Mouse (Mus musculus): Measurements from ENCODE around the gene Wnk2. TPM values are rescaled to one million over a fixed set of nuclear protein-coding genes. Genes with fewer than 3 reads are reported as not detected.

Gene Wnk2
- polyA plus RNA-seq, 1 experiment from 2014 or later: not detected

DNA sequence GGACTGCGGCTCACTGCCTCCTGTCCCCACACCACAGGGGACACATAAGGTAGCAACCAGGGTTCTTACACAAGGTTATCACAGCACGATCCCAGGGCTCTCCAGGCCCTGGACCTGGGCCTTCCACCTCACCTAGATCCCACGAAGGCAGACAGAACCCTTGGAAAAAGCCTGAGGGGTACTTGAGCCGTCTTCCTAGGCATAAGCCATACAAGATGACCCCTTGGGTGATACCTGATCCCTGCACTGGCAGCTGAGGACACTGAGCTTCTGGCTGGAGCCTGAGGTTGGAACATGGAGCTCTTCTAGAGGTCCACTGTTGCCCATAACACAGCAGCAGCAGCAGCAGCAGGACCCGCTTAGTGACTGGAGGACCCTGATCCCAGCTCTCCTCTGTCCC lies 5.4 kb downstream of the Wnk2 start:
- Histone ChIP-seq H3K79me2 (ENCODE audit: inconsistent target) (no peaks in the 10 kb centered on the region), H3K27ac (no peak overlapping the region), H3K4me3 (ENCODE audit: inconsistent target) (no peak overlapping the region), H3K36me3 (ENCODE audit: inconsistent target) (no peaks in the 10 kb centered on the region)
- 88% methylated on average over 5 of the region's 5 CpGs for WGBS (ENCODE audit: missing documents)

DNA sequence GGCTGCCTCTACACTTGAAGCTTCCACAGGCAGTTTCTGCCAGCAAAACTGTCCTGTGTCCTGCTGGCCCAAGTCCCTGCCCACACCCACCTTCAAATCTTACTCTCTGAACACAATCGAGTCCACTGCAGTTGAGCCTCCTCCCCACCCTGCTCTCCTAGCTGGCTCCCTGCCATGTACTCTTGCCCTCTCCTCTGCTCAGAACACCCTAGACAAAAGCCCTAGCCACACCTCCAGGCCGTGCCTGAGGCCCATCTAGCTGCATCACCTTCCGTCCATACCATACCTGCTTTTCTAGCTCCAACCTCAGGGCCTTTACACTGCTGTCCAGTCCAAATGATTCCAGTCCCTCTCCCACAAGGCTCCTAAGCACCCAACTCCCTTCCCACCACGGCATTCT lies 7.2 kb downstream of the Wnk2 start:
- Histone ChIP-seq H3K27ac (no peak overlapping the region), H3K79me2 (ENCODE audit: inconsistent target) (no peaks in the 10 kb centered on the region), H3K4me3 (ENCODE audit: inconsistent target) (no peak overlapping the region), H3K36me3 (ENCODE audit: inconsistent target) (no peaks in the 10 kb centered on the region)
- 75% methylated on average over 4 of the region's 4 CpGs for WGBS (ENCODE audit: missing documents)

DNA sequence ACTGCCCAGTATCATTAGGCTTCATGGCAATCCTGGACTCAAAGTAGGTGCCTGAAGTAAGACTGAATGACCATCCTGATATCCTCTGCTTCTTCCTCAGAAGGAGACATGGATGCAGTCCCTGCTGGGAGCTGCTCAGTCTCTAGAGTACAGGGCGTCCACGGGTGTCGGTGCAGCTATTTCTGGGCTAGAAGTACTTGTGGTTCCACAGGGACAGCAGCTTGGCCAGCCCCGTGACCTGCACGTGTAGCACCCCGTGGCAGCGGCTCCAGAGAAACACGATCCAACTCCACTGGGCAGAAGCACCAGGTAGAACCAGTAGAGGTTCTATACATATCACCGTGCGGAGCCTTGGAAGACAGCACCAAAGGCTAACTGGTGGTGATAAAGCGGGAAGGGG lies 13.3 kb downstream of the Wnk2 start:
- no peak overlapping the region for H3K4me3 ChIP-seq (ENCODE audit: inconsistent target)
- no peaks in the 10 kb centered on the region for H3K36me3 ChIP-seq (ENCODE audit: inconsistent target)
- 94% methylated on average over 11 of the region's 11 CpGs for WGBS (ENCODE audit: missing documents)
- no peaks in the 10 kb centered on the region for H3K79me2 ChIP-seq (ENCODE audit: inconsistent target)
- H3K27ac ChIP-seq: no peak overlapping the region

DNA sequence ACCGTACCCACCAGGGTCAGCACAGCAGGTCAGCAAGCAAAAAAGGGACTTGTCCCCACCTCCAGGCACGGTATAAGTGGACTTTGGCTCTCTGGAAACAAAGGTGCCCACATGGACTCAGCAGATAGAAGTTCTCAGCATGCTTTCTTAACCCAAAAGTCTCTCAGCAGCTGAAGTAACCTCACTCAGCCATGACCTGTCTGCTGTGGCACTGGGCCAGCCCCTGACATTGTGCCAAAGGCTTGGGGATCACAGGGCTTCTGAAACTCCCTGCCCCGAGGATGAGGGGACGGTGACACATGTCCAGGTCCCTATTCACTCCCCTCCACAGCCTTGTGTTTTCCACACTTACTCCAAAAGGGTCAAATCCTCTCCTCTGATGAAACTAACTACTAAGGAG lies 14.7 kb downstream of the Wnk2 start:
- WGBS (ENCODE audit: missing documents): 67% methylated on average over 4 of the region's 4 CpGs
- Histone ChIP-seq H3K4me3 (ENCODE audit: inconsistent target) (no peak overlapping the region), H3K79me2 (ENCODE audit: inconsistent target) (no peaks in the 10 kb centered on the region), H3K27ac (no peak overlapping the region), H3K36me3 (ENCODE audit: inconsistent target) (no peaks in the 10 kb centered on the region)

DNA sequence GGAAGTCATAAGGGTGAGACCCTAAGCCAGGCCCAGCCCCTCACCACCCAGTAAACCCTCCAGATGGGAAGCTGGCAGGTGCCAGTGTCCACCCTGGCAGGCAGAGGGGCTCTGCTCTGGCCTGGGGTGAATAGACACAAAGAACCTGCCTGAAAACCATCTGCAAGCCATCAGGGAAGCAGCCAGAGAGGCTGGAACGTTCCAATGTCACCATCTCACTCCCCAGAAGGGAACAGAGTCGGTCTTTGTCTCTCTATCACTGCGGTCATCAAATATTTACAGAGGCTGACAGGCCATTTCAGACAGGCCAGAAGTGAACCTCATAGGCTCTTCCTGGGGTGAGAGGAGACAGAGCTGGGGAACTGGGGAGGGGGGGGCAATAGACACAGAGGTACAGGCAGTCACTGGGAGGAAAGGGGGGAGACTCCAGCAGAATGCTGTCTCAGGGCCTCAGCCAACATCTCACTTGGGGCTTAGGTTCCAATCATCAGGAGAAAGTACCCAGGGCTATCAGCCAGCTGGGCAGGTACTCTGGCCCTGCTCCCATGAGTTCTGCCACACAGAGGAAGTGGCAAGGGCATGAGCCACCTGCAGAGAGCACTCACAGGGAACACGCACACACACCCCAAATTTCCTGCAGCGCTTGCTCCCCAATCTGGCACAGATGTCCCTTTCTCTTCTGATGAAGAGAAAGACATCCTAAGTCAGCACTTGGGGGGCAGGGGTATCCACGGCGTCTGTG lies 15.7 kb downstream of the Wnk2 start:
- Histone ChIP-seq H3K4me3 (ENCODE audit: inconsistent target) (no peak overlapping the region), H3K27ac (no peak overlapping the region), H3K79me2 (ENCODE audit: inconsistent target) (no peaks in the 10 kb centered on the region), H3K36me3 (ENCODE audit: inconsistent target) (no peaks in the 10 kb centered on the region)
- WGBS (ENCODE audit: missing documents): 65% methylated on average over 7 of the region's 7 CpGs

DNA sequence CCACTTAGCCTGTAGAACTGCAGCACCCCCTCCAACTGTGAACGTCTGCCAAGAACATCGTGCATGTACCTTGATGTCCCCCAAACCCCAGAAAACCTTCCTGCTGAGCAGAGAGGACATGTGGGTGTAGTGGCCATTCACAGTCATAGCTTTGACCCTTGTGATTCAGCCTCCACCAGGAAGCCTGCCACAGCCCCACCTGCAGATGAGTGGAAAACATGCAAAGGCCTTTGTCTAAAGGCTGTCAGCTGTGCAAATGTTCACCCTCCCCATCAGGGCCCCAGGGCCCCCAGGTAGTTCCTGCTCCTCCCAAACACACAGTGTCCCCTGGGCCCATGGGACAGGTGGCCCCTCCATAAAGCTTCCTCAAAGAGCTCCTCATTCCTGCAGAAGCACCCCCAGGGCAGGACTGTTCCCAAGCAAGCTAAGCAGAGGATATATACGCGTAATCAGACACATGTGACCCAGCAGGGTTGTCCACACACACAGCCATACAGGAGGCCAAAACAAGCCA lies 16.4 kb downstream of the Wnk2 start:
- H3K36me3 ChIP-seq (ENCODE audit: inconsistent target): no peaks in the 10 kb centered on the region
- no peak overlapping the region for H3K27ac ChIP-seq
- WGBS (ENCODE audit: missing documents): 87% methylated on average over 4 of the region's 4 CpGs
- H3K4me3 ChIP-seq (ENCODE audit: inconsistent target): no peak overlapping the region
- H3K79me2 ChIP-seq (ENCODE audit: inconsistent target): no peaks in the 10 kb centered on the region

DNA sequence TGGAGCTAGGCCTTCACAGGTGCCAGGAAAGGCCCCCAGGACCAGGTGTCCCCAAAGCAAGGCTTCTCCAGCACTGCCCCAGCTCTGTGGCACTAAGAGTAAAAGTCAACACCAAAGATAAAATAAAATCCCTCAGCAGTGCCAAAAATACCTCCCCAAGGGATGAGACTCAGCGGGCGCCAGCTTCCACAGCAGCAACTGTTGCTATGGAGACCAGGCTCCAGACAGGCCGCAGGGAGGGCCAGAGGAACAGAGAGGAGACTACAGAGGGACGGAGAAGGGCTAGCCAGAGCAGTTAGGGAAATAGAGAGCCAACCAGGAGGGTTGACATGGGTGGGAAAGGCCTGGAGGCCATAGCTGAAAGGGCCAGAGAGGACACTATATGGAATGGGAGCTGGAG lies 18.0 kb downstream of the Wnk2 start:
- H3K36me3 ChIP-seq (ENCODE audit: inconsistent target): no peaks in the 10 kb centered on the region
- no peak overlapping the region for H3K4me3 ChIP-seq (ENCODE audit: inconsistent target)

DNA sequence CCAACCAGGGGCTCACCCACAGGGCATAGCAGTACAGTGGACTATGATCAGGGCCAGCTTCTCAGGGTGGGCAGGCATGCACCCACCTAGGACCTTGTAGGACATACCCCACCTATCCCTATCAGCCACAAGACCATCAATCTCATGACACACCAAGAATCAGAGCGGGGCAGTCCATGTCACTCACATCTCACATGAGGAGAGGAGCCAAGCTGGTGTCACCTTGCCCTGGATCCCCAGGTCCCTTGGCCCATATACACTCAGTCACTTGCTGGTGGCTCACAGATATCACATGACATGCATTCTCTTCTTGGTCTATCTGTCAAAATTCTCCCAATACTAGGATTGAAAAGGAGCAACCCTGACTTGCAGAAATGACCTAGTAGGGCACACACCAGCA lies 18.7 kb downstream of the Wnk2 start:
- 83% methylated on average over 1 of the region's 1 CpGs for WGBS (ENCODE audit: missing documents)
- no peaks in the 10 kb centered on the region for H3K79me2 ChIP-seq (ENCODE audit: inconsistent target)
- no peak overlapping the region for H3K4me3 ChIP-seq (ENCODE audit: inconsistent target)
- H3K27ac ChIP-seq: no peak overlapping the region
- no peaks in the 10 kb centered on the region for H3K36me3 ChIP-seq (ENCODE audit: inconsistent target)

More for the DNA sequence above, 18.0 kb downstream of the Wnk2 start:
- 89% methylated on average over 4 of the region's 4 CpGs for WGBS (ENCODE audit: missing documents)
- no peak overlapping the region for H3K27ac ChIP-seq
- no peaks in the 10 kb centered on the region for H3K79me2 ChIP-seq (ENCODE audit: inconsistent target)

DNA sequence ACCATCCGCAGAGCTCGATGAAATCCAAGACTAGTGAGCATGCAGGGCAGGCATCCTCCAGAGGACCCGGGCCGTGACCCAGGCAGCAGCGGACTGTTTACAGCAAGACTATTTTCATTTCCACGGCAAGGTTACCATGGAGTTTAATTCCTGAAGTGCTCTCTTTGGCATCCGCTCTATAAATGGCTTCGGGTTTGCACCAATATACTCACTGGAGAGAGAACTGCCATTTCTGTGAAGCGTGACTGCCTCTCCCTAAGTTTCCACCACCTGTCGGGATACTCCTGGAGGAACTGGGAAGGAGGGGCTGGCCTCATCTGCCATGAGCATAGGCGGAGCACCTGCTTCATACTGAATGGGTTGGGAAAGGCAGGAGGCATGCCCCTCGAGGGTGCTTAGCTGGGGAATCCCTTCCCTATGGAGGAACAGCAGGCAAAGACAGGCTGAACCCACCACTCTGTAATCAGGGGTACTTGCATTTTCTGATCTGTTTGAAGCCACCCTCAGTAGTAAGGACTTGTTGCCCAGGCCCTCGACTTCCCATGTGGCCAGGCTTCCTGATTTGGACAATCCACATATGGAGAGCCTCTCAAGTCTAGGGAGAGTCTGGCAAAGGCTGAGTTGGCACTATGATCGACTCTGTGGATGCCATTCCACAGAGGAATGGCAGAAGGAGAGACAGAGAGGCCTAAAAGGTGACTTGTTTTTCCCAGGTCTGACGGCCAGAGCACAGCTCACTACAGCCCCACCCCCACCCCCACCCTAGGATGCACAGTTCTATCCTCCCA lies 19.8 kb downstream of the Wnk2 start:
- no peaks in the 10 kb centered on the region for H3K36me3 ChIP-seq (ENCODE audit: inconsistent target)
- no peak overlapping the region for H3K4me3 ChIP-seq (ENCODE audit: inconsistent target)
- H3K27ac ChIP-seq: no peak overlapping the region
- no peaks in the 10 kb centered on the region for H3K79me2 ChIP-seq (ENCODE audit: inconsistent target)
- 90% methylated on average over 15 of the region's 15 CpGs for WGBS (ENCODE audit: missing documents)

DNA sequence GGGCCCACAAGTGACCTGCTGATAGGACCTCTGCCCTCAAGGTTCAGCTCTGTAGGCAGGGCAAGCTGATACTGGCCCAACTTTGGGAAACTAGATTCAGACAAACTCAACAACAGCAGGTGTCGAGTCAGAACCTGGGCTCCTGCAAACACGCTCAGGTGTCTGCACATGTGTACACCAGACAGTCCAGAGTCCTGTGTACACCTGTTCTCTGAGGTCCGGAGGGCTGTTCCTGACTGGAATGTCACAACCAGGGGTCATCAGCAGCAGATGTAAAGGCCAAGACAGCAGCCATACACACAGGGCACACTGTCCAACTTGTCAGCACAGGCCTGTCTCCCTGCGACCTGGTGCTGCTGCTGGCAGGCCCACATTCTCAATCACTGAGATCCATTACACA lies 25.7 kb downstream of the Wnk2 start:
- no peak overlapping the region for H3K4me3 ChIP-seq (ENCODE audit: inconsistent target)
- WGBS (ENCODE audit: missing documents): 80% methylated on average over 4 of the region's 4 CpGs
- H3K79me2 ChIP-seq (ENCODE audit: inconsistent target): no peaks in the 10 kb centered on the region
- no peaks in the 10 kb centered on the region for H3K36me3 ChIP-seq (ENCODE audit: inconsistent target)
- no peak overlapping the region for H3K27ac ChIP-seq

DNA sequence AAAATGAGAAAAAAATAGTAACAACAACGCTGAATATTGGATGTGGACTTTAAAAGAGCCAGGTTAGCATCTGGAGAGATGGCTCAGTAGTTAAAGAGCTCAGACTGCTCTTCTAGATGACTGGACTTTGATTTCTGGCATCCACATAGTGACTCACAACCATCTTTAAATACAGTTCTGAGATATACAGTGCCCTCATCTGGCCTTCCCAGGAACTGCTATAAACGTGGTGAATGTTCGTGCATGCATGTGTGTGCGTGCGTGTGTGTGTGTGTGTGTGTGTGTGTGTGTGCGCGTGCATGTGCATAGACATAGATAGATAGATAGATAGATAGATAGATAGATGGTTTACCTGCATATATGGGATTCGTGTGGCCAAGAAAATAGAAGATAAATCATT lies 30.3 kb downstream of the Wnk2 start:
- Histone ChIP-seq H3K79me2 (ENCODE audit: inconsistent target) (no peaks in the 10 kb centered on the region), H3K27ac (no peak overlapping the region), H3K4me3 (ENCODE audit: inconsistent target) (no peak overlapping the region), H3K36me3 (ENCODE audit: inconsistent target) (no peaks in the 10 kb centered on the region)
- WGBS (ENCODE audit: missing documents): 95% methylated on average over 8 of the region's 8 CpGs

DNA sequence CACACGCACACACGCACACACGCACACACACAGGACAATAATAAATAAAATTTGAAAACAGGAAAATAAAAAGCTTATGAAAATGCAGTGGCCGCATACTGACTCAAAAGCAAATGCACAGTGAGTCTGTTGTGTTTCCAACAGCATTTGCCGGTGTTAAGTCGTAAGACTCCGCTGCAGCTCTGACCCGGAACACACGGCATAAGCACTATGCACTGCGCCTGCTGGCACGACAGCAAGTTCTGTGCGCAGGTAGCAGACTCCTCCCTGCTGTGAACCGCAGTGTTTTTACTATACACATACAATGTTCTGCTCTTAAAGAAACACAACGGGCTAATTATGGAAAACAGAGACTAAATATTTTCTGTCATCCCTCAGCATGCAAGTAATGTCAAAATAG lies 32.9 kb downstream of the Wnk2 start:
- H3K79me2 ChIP-seq (ENCODE audit: inconsistent target): no peaks in the 10 kb centered on the region
- no peak overlapping the region for H3K27ac ChIP-seq
- no peaks in the 10 kb centered on the region for H3K36me3 ChIP-seq (ENCODE audit: inconsistent target)
- H3K4me3 ChIP-seq (ENCODE audit: inconsistent target): no peak overlapping the region
- 92% methylated on average over 14 of the region's 14 CpGs for WGBS (ENCODE audit: missing documents)

DNA sequence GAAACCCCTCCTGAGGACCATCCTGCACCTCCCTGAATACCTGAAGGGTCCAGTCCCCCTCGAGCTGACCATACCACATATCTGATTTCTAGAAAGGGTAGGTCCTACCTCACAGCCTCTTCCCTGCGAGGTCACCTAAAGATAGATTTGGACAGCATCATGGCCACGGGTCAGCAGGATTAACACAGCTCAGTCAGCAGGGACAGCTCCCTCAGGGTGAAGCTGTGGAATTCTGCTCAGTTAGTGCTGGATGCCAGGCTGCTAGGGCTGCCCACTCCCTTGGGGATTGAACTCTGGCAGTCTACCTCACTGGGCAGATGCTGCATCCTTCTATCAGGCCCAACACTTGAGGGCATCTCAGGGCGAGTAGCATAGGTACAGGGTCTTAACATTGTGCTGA lies 33.7 kb downstream of the Wnk2 start:
- no peak overlapping the region for H3K27ac ChIP-seq
- H3K36me3 ChIP-seq (ENCODE audit: inconsistent target): no peaks in the 10 kb centered on the region
- no peaks in the 10 kb centered on the region for H3K79me2 ChIP-seq (ENCODE audit: inconsistent target)
- no peak overlapping the region for H3K4me3 ChIP-seq (ENCODE audit: inconsistent target)
- 84% methylated on average over 4 of the region's 4 CpGs for WGBS (ENCODE audit: missing documents)

DNA sequence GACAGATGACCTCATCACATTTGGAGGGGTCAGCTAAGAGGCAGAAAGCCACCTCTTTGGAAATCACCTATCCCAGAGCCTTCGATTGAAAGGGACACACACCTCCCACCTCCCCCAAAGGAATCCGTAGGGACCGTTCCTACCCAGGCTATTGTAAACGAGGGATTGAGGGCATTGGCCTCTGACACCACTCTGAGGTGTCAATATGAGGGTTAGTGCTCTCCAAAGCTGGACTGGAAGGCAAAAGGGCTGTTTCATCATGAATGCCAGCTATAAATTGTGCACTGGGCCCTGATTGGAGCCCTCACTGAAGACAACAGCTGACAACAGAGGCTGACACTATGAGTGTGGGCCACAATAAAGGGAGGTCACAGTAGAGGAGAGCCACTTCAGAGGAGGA lies 34.5 kb downstream of the Wnk2 start:
- Histone ChIP-seq H3K79me2 (ENCODE audit: inconsistent target) (no peaks in the 10 kb centered on the region), H3K27ac (no peak overlapping the region), H3K36me3 (ENCODE audit: inconsistent target) (no peaks in the 10 kb centered on the region), H3K4me3 (ENCODE audit: inconsistent target) (no peak overlapping the region)
- 94% methylated on average over 4 of the region's 4 CpGs for WGBS (ENCODE audit: missing documents)

DNA sequence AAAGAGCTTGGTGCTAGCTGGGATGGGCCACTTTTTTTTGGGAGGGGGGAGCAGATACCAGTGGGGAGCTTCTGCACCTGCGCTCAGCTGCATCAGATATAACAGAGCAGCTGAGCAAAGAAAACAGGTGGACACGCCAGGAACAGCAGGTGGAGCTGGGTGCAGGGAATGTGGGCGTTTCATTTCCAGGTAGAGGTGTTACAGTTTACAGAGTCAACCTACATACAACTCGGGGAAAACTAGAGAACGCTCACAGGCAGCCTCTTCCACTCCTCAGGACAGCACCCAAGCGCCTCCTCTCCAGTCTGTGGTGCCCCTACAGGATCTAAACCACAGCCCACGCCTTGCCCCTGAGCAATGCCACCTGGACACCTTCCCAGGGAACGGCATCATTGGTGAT lies 35.2 kb downstream of the Wnk2 start:
- Histone ChIP-seq H3K27ac (no peak overlapping the region), H3K4me3 (ENCODE audit: inconsistent target) (no peak overlapping the region), H3K79me2 (ENCODE audit: inconsistent target) (no peaks in the 10 kb centered on the region), H3K36me3 (ENCODE audit: inconsistent target) (no peaks in the 10 kb centered on the region)
- whole genome bisulfite sequencing (ENCODE audit: missing documents): 92% methylated on average over 7 of the region's 8 CpGs

Data from macrophage (primary cell).